Mouse (Mus musculus) kidney, embryonic 16.5 days (tissue): Measurements from ENCODE around the gene Adamts7. TPM values are rescaled to one million over a fixed set of nuclear protein-coding genes. Genes with fewer than 3 reads are reported as not detected.
A peak's percentile ranks its signal among the peaks of the same experiment; 100 is the strongest.

ENCODE experiments used
- ATAC-seq: fragments of 200-750 bp; cut with Nextera tagmentation; 2 replicates; pipeline ENCODE4 v1.8.0; 2017; ENCODE audit warnings: moderate TSS enrichment; ENCODE audit not compliant: low FRiP score, low TSS enrichment
- H3K27ac ChIP-seq: fragments of 300-500 bp; sonication (generic); 2 replicates; pipeline ENCODE4 v1.5.1; 2014; ENCODE audit warnings: low read length
- H3K27me3 ChIP-seq: fragments of 300-500 bp; sonication (generic); 2 replicates; pipeline ENCODE4 v1.6.1; 2014; ENCODE audit warnings: low read length, control low read depth, mixed read lengths; ENCODE audit not compliant: insufficient read depth
- H3K36me3 ChIP-seq: fragments of 300-500 bp; sonication (generic); 2 replicates; pipeline ENCODE4 v1.6.1; 2014; ENCODE audit warnings: low read length, control low read depth, mixed read lengths; ENCODE audit not compliant: insufficient read depth
- H3K4me1 ChIP-seq: fragments of 300-500 bp; sonication (generic); 2 replicates; pipeline ENCODE4 v1.6.1; 2014; ENCODE audit warnings: low read length, control low read depth, mixed read lengths; ENCODE audit not compliant: insufficient read depth
- H3K4me2 ChIP-seq: fragments of 300-500 bp; sonication (generic); replicated peaks from 2 replicates; pipeline ENCODE4 v1.6.1; 2014; ENCODE audit warnings: low read depth, low read length
- H3K4me3 ChIP-seq: fragments of 300-500 bp; sonication (generic); 2 replicates; pipeline ENCODE4 v1.5.1; 2014; ENCODE audit warnings: mild to moderate bottlenecking, low read length
- H3K9ac ChIP-seq: fragments of 300-500 bp; sonication (generic); replicated peaks from 2 replicates; pipeline ENCODE4 v1.6.1; 2014; ENCODE audit warnings: low read length
- H3K9me3 ChIP-seq: fragments of 300-500 bp; sonication (generic); 2 replicates; pipeline ENCODE4 v1.6.1; 2016; ENCODE audit warnings: low read length, control low read depth
- WGBS: fragments of 180-500 bp; shearing (Covaris S2); extraction: QIAGEN DNeasy Blood & Tissue Kit; methylation state at CpG from one replicate; pipeline ENCODE4 v1.1.7; 2014; 5-methylcytosine and 5-hydroxymethylcytosine counted together
- polyA plus RNA-seq: library from polyadenylated mRNA; unstranded; fragments of >200 nt; fragmentation: Nextera tagmentation; extraction: Ambion mirVana; gene quantifications from 2 replicates; pipeline ENCODE4 v1.2.1, GENCODE M21; 2015

Gene Adamts7
- polyA plus RNA-seq, 1 experiment from 2014 or later = 17.5 TPM

DNA sequence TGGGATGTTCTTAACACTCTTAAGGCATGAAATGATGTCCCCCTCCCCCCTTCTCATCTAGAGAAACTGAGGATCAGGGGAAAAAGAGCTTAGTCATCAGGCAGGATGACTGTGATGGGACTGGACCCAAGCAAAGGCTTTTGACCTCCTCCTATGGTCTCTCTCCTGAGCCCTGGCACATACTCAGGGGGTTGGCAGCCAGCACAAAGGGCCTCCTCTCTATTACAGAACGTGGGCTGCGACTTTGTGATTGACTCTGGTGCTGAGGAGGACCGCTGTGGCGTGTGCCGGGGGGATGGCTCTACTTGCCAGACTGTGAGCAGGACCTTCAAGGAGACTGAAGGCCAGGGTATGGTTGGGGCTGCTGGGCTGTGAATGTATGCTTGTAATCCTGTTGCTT is 26.5 kb downstream of the Adamts7 start:
- Histone ChIP-seq H3K4me2 (no peak overlapping the region), H3K27ac (no peak overlapping the region), H3K27me3 (no peaks in the 10 kb centered on the region), H3K4me1 (peaks cover 4% of the 10 kb centered on the region), H3K36me3 (0 out of 2 replicates have a peak, but pooled peaks cover 3% of the 10 kb centered on the region), H3K9me3 (no peaks in the 10 kb centered on the region), H3K4me3 (no peak overlapping the region), H3K9ac (no peak overlapping the region)
- 79% methylated on average over 5 of the region's 5 CpGs for WGBS
- no peak for ATAC-seq

DNA sequence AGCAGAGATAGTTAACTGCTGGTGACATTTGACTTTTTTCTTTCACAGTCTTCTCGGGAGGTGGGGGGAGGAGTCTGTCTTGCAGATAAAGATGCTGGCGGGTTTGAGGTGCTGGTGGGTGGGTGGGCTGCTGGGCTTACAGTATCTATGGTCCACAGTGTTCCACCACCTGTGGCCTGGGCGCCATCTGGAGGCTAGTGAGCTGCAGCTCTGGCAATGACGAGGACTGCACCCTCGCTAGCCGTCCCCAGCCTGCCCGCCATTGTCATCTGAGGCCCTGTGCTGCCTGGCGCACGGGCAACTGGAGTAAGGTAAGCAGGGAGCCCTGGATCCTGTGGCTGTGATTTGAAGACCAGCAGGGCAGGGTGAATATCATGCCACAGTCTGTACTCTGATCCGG is 32.1 kb downstream of the Adamts7 start:
- ATAC-seq = no peak
- H3K27me3 ChIP-seq = no peaks in the 10 kb centered on the region
- H3K9ac ChIP-seq = no peak overlapping the region
- no peak overlapping the region for H3K27ac ChIP-seq
- H3K4me2 ChIP-seq = no peak overlapping the region
- 0 out of 2 replicates have a peak, but pooled peaks cover 3% of the 10 kb centered on the region for H3K36me3 ChIP-seq
- no peaks in the 10 kb centered on the region for H3K9me3 ChIP-seq
- no peak overlapping the region for H3K4me3 ChIP-seq
- WGBS = 83% methylated on average over 10 of the region's 10 CpGs
- H3K4me1 ChIP-seq = peaks cover 4% of the 10 kb centered on the region; the same call in 1 of the 2 replicates

DNA sequence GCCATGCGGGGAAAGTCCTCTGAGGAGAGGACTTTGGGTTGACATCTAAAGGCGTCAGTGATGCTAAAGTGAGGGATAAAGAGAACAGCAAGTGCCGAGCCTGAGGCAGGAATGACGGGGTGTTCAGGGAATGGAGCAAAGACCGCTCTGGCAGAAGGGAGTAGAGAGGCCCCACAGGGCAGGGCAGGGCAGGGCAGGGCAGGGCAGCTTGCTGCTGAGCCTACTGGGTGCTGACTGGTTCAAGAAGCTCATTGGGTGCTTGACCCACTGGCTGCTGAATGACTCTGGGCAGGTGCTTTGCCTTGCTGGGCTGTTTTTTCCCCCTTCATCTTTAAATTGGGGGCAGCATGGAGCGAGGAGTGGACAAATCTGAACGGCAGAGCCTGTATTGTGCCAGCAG is 33.4 kb downstream of the Adamts7 start:
- Histone ChIP-seq H3K4me2 (no peak overlapping the region), H3K4me1 (peaks cover 4% of the 10 kb centered on the region; the same call in 1 of the 2 replicates), H3K4me3 (no peak overlapping the region), H3K9me3 (no peaks in the 10 kb centered on the region), H3K36me3 (peaks cover 8% of the 10 kb centered on the region), H3K27ac (no peak overlapping the region), H3K9ac (no peak overlapping the region), H3K27me3 (no peaks in the 10 kb centered on the region)
- 83% methylated on average over 7 of the region's 7 CpGs for WGBS
- ATAC-seq = no peak

DNA sequence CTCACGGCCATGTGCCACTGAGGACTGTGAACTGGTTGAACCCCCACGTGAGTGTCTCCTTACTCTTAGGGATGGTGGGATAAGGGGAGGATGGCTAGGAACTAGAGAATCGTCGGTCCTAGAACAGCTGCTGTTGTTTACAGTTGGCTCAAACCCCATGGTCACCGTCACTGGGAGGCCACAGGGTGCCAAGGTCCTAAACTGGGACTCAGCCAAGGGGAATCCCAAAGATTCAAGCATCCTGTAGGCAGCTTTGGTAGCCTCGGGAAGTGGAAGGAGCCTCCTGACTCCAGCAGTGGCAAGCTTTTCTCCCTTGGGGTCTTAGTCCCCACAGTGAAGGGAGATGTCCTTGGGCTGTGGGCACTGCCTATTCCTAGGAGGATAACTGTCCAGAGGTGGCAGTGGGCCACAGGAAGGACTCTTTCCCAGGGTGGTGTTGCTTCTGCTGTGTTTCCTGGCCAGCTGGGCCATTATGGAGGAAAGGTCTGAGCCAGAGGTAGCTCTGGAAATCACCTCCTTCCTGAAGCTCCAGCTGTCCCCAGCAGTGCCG is 34.3 kb downstream of the Adamts7 start:
- no peaks in the 10 kb centered on the region for H3K9me3 ChIP-seq
- no peak overlapping the region for H3K4me3 ChIP-seq
- ATAC-seq = no peak
- H3K9ac ChIP-seq = no peak overlapping the region
- H3K36me3 ChIP-seq = peaks cover 15% of the 10 kb centered on the region
- no peak overlapping the region for H3K4me2 ChIP-seq
- 66% methylated on average over 7 of the region's 7 CpGs for whole genome bisulfite sequencing
- H3K27me3 ChIP-seq = no peaks in the 10 kb centered on the region
- no peak overlapping the region for H3K27ac ChIP-seq
- H3K4me1 ChIP-seq = peaks cover 4% of the 10 kb centered on the region; the same call in 1 of the 2 replicates

DNA sequence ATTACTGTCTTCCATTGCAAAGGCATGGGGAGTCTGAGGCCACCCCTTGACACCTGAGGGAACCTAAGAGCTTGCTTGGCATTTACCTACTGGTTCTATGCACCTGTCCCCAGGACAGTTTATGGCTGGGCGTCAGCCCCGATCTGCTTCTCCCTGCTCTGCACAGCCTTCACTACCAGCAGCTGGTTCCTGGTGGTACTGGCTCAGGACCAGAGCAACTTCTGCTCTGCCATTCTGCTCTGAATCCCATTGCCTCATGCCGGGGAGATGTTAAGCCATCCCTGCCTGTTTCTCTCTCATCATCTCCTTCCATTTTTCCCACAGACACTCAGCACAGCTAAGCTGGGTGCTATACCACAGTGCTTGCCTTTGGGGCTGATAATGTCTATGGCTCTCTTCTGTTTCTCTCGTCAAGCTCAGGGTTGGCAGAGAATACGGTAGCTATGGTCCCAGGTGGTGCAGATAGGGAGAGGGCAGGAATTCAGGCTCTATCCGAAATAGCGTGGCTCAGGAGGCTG is 35.1 kb downstream of the Adamts7 start:
- Histone ChIP-seq H3K27ac (no peak overlapping the region), H3K36me3 (peaks cover 16% of the 10 kb centered on the region), H3K4me2 (no peak overlapping the region), H3K9ac (no peak overlapping the region), H3K27me3 (no peaks in the 10 kb centered on the region), H3K4me1 (peaks cover 4% of the 10 kb centered on the region; the same call in 1 of the 2 replicates), H3K9me3 (no peaks in the 10 kb centered on the region), H3K4me3 (no peak overlapping the region)
- WGBS = 83% methylated on average over 7 of the region's 7 CpGs
- no peak for ATAC-seq

DNA sequence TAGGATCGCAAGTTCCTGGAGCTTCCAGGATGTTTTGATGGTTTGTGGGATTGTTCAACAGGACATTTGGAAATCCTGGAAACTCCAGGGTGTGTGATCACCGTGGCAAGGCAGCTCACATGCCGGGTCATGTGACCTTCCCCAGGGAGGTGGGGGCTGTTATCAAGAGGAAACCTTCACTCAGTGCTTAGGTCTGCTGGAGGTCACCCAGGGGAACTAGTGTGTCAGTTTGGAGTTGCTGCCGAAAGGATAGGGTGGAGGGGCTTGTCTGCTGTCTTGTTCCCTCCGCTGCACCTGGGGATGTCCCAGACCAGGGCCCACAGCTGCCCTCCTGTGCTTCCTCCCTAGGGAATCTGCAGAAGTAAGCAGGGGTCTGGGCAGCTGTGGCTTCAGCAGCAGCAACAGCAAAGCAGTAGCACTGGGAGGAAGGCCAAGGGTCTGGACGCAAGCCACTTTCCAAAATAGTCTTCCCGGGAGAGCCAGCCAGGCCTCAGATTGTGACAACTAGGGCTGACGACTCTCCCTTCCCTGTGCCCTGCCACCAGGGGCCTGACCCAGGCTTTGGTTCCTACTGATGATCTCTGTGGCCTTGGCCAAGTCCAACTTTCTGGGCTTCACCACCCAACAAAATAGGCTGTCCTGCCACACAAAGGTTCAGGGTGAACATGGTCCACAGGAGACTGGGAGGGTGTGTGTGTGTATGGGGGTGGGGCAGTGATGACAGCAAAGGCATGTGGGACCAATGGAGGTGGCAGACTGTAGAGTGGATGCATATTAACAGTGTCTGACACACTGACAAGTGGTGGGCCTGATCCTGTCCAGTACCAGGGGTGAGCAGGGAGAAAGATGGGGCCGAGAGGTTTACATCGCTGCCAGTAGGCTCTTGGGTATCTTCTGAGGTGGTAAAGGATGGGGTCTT is 35.9 kb downstream of the Adamts7 start:
- WGBS = 64% methylated on average over 10 of the region's 10 CpGs
- Histone ChIP-seq H3K4me1 (peaks cover 4% of the 10 kb centered on the region; the same call in 1 of the 2 replicates), H3K4me3 (no peak overlapping the region), H3K4me2 (no peak overlapping the region), H3K27ac (peak overlapping the region; percentile 38), H3K9ac (no peak overlapping the region), H3K36me3 (peaks cover 16% of the 10 kb centered on the region), H3K9me3 (no peaks in the 10 kb centered on the region), H3K27me3 (no peaks in the 10 kb centered on the region)
- 0 out of 2 replicates have a peak, but pooled peaks have one; percentile 11 for ATAC-seq

DNA sequence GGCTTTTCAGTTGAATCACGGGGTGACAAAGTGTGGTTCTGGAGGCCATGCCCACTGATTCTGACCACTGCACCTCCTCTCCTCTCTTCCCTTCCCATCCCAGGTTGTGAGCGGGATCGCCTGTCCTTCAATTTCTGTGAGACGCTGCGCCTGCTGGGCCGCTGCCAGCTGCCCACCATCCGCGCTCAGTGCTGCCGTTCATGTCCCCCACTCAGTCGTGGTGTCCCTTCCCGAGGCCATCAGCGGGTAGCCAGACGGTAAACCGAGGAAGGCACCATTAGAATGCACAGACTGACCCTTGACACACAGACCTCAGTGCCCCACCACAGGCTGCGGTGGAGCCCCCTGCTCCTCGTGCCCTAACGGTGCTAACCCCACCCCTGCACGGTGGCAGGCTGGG is 36.7 kb downstream of the Adamts7 start:
- ATAC-seq = no peak
- WGBS = 96% methylated on average over 18 of the region's 18 CpGs
- peaks cover 21% of the 10 kb centered on the region for H3K36me3 ChIP-seq

DNA sequence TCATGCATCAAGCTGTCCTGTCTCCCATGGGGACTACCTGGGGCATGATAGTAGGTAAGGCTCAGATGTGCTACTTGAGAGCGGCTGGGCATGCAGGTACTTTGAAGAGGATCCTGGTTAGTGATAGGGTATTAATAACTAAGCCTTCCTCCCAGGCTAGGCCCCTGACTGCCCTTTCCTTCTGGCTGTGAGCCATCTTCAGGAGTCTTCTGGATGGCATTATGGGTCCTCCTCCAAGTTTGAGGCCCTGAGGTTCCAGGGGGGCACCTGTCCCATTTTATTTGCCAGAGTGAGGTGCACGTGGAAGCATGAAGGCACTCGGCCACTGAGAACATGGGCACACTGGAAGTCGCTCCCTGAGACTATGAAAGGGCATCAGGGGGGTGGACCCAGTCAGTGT is 37.6 kb downstream of the Adamts7 start:
- peaks cover 4% of the 10 kb centered on the region; the same call in 1 of the 2 replicates for H3K4me1 ChIP-seq
- no peak overlapping the region for H3K9ac ChIP-seq
- ATAC-seq = no peak
- H3K27me3 ChIP-seq = no peaks in the 10 kb centered on the region
- peaks cover 27% of the 10 kb centered on the region for H3K36me3 ChIP-seq
- no peak overlapping the region for H3K4me2 ChIP-seq
- 90% methylated on average over 4 of the region's 4 CpGs for WGBS
- no peak overlapping the region for H3K27ac ChIP-seq
- no peak overlapping the region for H3K4me3 ChIP-seq
- H3K9me3 ChIP-seq = no peaks in the 10 kb centered on the region

More for the DNA sequence above, 36.7 kb downstream of the Adamts7 start:
- Histone ChIP-seq H3K4me2 (no peak overlapping the region), H3K4me1 (peaks cover 4% of the 10 kb centered on the region; the same call in 1 of the 2 replicates), H3K27me3 (no peaks in the 10 kb centered on the region), H3K9ac (no peak overlapping the region), H3K4me3 (no peak overlapping the region), H3K9me3 (no peaks in the 10 kb centered on the region), H3K27ac (no peak overlapping the region)

DNA sequence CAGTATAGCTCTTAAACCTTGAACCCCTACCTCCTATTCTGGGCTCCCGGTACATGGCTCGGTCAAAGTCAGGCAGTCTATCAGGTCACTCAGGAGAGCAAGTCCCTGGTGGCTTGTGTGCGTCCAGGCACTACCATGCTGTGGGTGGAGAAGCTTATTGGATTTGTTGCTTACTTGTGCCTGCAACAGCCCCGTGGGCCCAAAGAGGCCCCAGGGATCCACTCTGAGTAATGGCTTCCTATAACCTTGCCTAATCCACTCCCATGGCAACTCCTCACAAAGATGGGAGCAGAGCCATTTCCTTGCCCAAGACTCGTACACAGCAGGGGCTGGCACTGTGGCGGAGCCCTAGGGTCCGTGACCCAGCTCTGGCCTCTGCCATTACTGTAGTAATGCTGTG is 38.2 kb downstream of the Adamts7 start:
- H3K36me3 ChIP-seq = peaks cover 28% of the 10 kb centered on the region
- no peaks in the 10 kb centered on the region for H3K27me3 ChIP-seq
- H3K4me2 ChIP-seq = no peak overlapping the region
- WGBS = 83% methylated on average over 7 of the region's 7 CpGs
- no peak overlapping the region for H3K4me3 ChIP-seq
- H3K9me3 ChIP-seq = no peaks in the 10 kb centered on the region
- no peak overlapping the region for H3K9ac ChIP-seq
- H3K27ac ChIP-seq = no peak overlapping the region
- H3K4me1 ChIP-seq = peaks cover 4% of the 10 kb centered on the region; the same call in 1 of the 2 replicates
- no peak for ATAC-seq
